Mouse (Mus musculus) G1E (cell line): Measurements from ENCODE around the gene Arf3. TPM values are rescaled to one million over a fixed set of nuclear protein-coding genes. Genes with fewer than 3 reads are reported as not detected.
A peak's percentile ranks its signal among the peaks of the same experiment; 100 is the strongest.

Experiments used
- ATAC-seq: 2 replicates; pipeline ENCODE4 v1.8.0; 2016; ENCODE audit warnings: mild to moderate bottlenecking; ENCODE audit not compliant: insufficient number of reproducible peaks, poor library complexity, low FRiP score, severe bottlenecking; ENCODE audit errors: extremely low read depth
- DNase-seq: peaks from one replicate; pipeline ENCODE4 v3.0.0; 2012; ENCODE audit warnings: low spot score
- H3K27me3 ChIP-seq: 2 replicates; pipeline ENCODE4 v1.6.1; 2012; ENCODE audit warnings: mild to moderate bottlenecking, low read length, inconsistent platforms; ENCODE audit not compliant: insufficient read depth
- H3K36me3 ChIP-seq: replicated peaks from 2 replicates; pipeline ENCODE3; 2012; ENCODE audit warnings: mild to moderate bottlenecking, inconsistent platforms
- H3K4me1 ChIP-seq: 2 replicates; pipeline ENCODE4 v1.6.1; 2012; ENCODE audit warnings: low read depth, low read length, inconsistent platforms, mixed read lengths; ENCODE audit not compliant: insufficient read depth
- H3K4me3 ChIP-seq: 2 replicates; pipeline ENCODE4 v1.5.1; 2012; ENCODE audit warnings: low read depth, mild to moderate bottlenecking, inconsistent platforms, low read length, moderate library complexity, mixed read lengths
- H3K9me3 ChIP-seq: replicated peaks from 2 replicates; pipeline ENCODE4 v1.6.1; 2012; ENCODE audit warnings: inconsistent platforms
- CTCF ChIP-seq: IDR thresholded peaks from 2 replicates; pipeline ENCODE4 v1.5.1; 2012; ENCODE audit warnings: low read depth, low read length, inconsistent platforms, mixed read lengths
- GATA1 ChIP-seq: IDR thresholded peaks from 2 replicates; pipeline ENCODE4 v1.6.1; 2012; ENCODE audit warnings: borderline replicate concordance, low read length, inconsistent platforms, mixed read lengths
- GATA2 ChIP-seq: IDR thresholded peaks from 2 replicates; pipeline ENCODE4 v1.6.1; 2012; ENCODE audit warnings: low read depth, low read length, inconsistent platforms, borderline replicate concordance
- POLR2AphosphoS5 ChIP-seq: IDR thresholded peaks from 2 replicates; pipeline ENCODE4 v1.6.1; 2012; ENCODE audit warnings: low read depth, low read length, inconsistent platforms; ENCODE audit not compliant: insufficient replicate concordance
- TAL1 ChIP-seq: conservative IDR thresholded peaks from 2 replicates; pipeline ENCODE4 v1.6.1; 2012; ENCODE audit warnings: low read depth, low read length, inconsistent platforms, mixed read lengths
- polyA plus RNA-seq: library from polyadenylated mRNA; stranded (reverse); fragments of >175 nt; gene quantifications from 2 replicates; pipeline ENCODE4 v1.2.3, GENCODE M21; 2012
- total RNA-seq, 2 experiments: library from RNA; stranded (forward) in 1 of 2; stranded (reverse) in 1 of 2; fragments of 200-1000 nt in 1 of 2; fragments of >200 nt in 1 of 2; fragmentation: Nextera tagmentation in 1 of 2; gene quantifications; 2 replicates each; pipeline ENCODE4 v1.2.3; 2014 to 2017

Arf3 gene
- total and polyA plus RNA-seq, 3 experiments: 41.6 to 65.0 (median 58.2) TPM

GRCm38 (mm10) chr15:98714230-98714652, 48.8 kb downstream of the Arf3 start:
- TF ChIP-seq GATA2 (no peak), TAL1 (no peak), CTCF (no peak), POLR2AphosphoS5 (no peak), GATA1 (no peak)
- Histone ChIP-seq H3K9me3 (no peaks in the 10 kb centered on the region), H3K4me3 (no peak overlapping the region), H3K27me3 (peaks cover 35% of the 10 kb centered on the region), H3K4me1 (peaks cover 27% of the 10 kb centered on the region), H3K36me3 (no peaks in the 10 kb centered on the region)
- no peak for DNase-seq
- ATAC-seq: no peak

DNA sequence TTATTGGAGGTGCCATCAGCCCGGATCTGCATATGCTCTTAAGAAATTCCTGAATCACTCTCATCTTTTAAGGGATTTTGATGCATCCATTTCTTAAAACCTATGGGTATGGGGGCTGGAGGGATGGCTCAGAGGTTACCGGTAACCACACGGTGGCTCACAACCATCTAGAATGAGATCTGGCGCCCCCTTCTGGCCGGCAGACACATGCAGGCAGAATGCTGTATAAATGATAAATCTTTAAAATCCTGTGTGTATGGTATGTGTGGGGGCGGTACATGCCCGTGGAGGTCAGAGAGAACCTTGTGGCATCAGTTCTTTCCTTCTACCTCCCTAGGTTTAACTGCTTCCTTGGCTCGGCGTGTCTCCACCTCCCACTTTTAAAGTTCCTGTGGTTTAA, 52.6 kb downstream of the Arf3 start:
- H3K36me3 ChIP-seq: no peaks in the 10 kb centered on the region
- H3K27me3 ChIP-seq: peaks cover 41% of the 10 kb centered on the region
- no peaks in the 10 kb centered on the region for H3K9me3 ChIP-seq
- H3K4me1 ChIP-seq: peaks cover 23% of the 10 kb centered on the region
- DNase-seq (no peak), ATAC-seq (no peak)
- TF ChIP-seq TAL1: no peak
- TF ChIP-seq CTCF: peak; percentile 70
- no peak for TF ChIP-seq GATA2
- no peak overlapping the region for H3K4me3 ChIP-seq

DNA sequence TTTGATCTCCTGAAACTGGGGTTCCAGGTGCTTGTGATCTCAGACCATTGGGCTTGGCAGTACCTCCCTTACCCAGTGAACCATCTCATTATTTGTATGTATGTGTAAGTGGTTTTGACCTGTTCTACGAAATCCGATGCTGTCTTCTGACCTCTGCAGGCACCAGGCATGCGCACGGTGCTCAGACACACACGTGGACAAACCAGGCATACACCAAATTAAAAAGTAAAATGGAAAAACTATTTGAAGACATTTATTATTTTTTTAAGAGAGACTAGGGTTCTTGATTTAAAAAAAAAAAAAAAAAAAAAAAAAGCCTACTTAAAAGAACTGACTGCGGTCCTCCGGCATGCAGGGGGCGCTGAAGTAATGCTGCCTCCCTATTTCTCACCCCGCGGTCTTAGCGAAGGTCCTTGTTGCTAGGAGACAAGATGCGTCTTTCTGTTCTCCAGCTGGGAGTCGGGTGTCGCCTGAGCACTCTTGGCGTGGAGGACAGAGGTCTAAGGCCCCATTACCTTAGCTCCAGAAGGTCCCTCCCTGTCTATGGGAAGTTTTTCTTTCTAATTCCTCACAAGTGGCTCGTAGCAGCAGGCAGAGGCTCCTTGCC, 55.1 kb downstream of the Arf3 start, which contains the start of gene Ccdc65:
Gene Ccdc65, plus strand, starts transcription at position 442 of the 607 bp plus-strand sequence.
- ATAC-seq (peak; percentile 49), DNase-seq (peak; percentile 47)
- Histone ChIP-seq H3K27me3 (peaks cover 48% of the 10 kb centered on the region), H3K9me3 (no peaks in the 10 kb centered on the region), H3K4me1 (peaks cover 15% of the 10 kb centered on the region), H3K36me3 (no peaks in the 10 kb centered on the region), H3K4me3 (peak within 1 kb of the TSS; percentile 65)
- no peak for TF ChIP-seq CTCF
- no peak for TF ChIP-seq GATA1
- TF ChIP-seq TAL1: no peak
- no peak for TF ChIP-seq GATA2
- no peak for TF ChIP-seq POLR2AphosphoS5

- H3K36me3 ChIP-seq: no peaks in the 10 kb centered on the region
- H3K4me3 ChIP-seq: no peak overlapping the region
- H3K4me1 ChIP-seq: peaks cover 20% of the 10 kb centered on the region
- ATAC-seq (no peak), DNase-seq (no peak)
- TF ChIP-seq GATA1 (no peak), GATA2 (no peak), POLR2AphosphoS5 (no peak), TAL1 (no peak), CTCF (no peak)
- H3K9me3 ChIP-seq: no peaks in the 10 kb centered on the region
- H3K27me3 ChIP-seq: peaks cover 73% of the 10 kb centered on the region
Observed at GRCm38 (mm10) chr15:98704312-98704711, 58.7 kb downstream of the Arf3 start.

- Histone ChIP-seq H3K36me3 (no peaks in the 10 kb centered on the region), H3K4me3 (peak overlapping the region; percentile 56; the same call in 1 of the 2 replicates), H3K4me1 (peaks cover 17% of the 10 kb centered on the region), H3K9me3 (no peaks in the 10 kb centered on the region), H3K27me3 (peaks cover 55% of the 10 kb centered on the region)
- TF ChIP-seq GATA1 (no peak), CTCF (peak; percentile 52; the same call in 1 of the 2 replicates), GATA2 (no peak), TAL1 (no peak), POLR2AphosphoS5 (no peak)
- no peak for ATAC-seq
- DNase-seq: peak; percentile 68
Observed at GRCm38 (mm10) chr15:98699190-98700105, 63.6 kb downstream of the Arf3 start.

DNA sequence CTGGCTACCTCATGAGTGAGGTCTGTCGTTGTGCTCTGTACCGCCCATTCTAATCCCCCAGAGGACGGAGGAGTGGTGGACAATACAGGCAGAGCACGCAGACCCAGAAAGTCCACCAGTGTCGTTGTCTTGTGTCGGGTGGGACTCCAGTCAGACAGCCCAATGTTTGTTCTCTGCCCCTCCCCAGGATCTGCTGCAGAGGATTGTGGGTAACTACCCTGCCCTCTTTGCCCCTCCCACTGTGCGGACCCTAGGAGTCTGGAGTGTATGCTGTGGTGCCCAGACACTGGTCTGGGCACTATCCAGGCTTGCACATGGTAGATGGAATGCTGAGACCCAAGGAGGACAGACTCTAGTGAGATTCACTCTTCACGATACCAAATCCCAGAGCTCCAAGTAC, 66.8 kb downstream of the Arf3 start:
- DNase-seq (no peak), ATAC-seq (no peak)
- no peak overlapping the region for H3K4me3 ChIP-seq
- no peaks in the 10 kb centered on the region for H3K36me3 ChIP-seq
- TF ChIP-seq GATA2 (no peak), GATA1 (no peak), POLR2AphosphoS5 (no peak), TAL1 (no peak), CTCF (no peak)
- no peaks in the 10 kb centered on the region for H3K9me3 ChIP-seq
- H3K27me3 ChIP-seq: peaks cover 43% of the 10 kb centered on the region
- H3K4me1 ChIP-seq: peaks cover 28% of the 10 kb centered on the region
